Mouse (Mus musculus): Measurements from ENCODE around the gene Vamp8. TPM values are rescaled to one million over a fixed set of nuclear protein-coding genes. Genes with fewer than 3 reads are reported as not detected.
A peak's percentile ranks its signal among the peaks of the same experiment; 100 is the strongest.

Vamp8 gene
- total and polyA plus RNA-seq, 3 experiments, result 69.3 to 85.6 (median 78.8) TPM

DNA sequence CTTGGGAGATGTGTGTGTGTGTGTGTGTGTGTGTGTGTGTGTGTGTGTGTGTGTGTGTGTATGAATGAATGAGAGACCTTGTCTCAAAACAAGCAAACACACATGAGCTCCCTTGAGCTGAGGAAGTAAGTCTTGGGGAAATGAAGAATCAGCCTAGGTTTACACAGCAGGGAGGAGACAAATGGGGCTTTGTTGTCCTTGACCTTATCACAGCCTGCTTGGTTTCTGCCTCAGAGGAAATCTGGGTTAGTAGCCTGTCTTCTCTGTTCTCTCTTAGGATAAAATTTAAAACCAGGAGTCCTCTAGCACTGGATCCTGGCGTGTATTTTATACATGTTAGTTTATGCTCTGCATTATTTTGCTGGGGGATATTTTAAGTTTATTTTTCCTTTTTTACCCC, 29.3 kb upstream of the Vamp8 start:
- intact Hi-C loops (cut with DNase I), result no loop called here
- Histone ChIP-seq H3K36me3 (ENCODE audit: control insufficient read depth, insufficient read depth, low read length) (no peaks in the 10 kb centered on the region), H3K9ac (ENCODE audit: low read depth, low read length) (no peak overlapping the region), H3K79me2 (replicated peaks; ENCODE audit: control insufficient read depth, insufficient read depth, low read length) (no peaks in the 10 kb centered on the region), H3K4me1 (ENCODE audit: control insufficient read depth, insufficient read depth, low read length) (peaks cover 3% of the 10 kb centered on the region), H3K27ac (no peak overlapping the region), H3K4me3 (no peak overlapping the region), H3K27me3 (ENCODE audit: control insufficient read depth, insufficient read depth, low read length) (no peaks in the 10 kb centered on the region)
- 73% methylated on average over 1 of the region's 1 CpGs for WGBS
- no peak for TF ChIP-seq CTCF (IDR thresholded peaks at IDR 0.05)
- no peak for TF ChIP-seq POLR2A (IDR thresholded peaks at IDR 0.05; ENCODE audit: insufficient read depth, low read depth, low read length)
- TF ChIP-seq EP300 (IDR thresholded peaks at IDR 0.05; ENCODE audit: insufficient read depth, low read depth, low read length), result no peak
- DNase-seq, result no peak

DNA sequence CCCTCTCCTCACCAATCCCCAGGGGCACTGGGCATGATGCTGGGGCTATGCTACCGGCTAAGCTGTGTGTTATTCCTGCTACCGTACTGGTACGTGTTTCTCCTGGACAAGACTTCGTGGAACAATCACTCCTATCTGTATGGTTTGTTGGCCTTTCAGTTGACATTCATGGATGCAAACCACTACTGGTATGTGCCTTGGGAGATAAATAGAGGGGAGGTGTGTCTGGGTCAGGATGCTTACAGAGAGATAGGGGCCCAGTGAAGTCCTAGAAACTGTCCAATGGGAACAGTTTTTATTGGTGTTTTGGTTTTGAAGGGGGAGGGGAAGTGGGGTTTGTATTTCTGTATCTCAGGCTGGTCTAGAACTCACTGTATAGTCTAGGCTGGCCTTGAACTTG, 27.8 kb upstream of the Vamp8 start:
- no peak for DNase-seq
- Histone ChIP-seq H3K9ac (ENCODE audit: low read depth, low read length) (no peak overlapping the region), H3K79me2 (replicated peaks; ENCODE audit: control insufficient read depth, insufficient read depth, low read length) (no peaks in the 10 kb centered on the region), H3K27me3 (ENCODE audit: control insufficient read depth, insufficient read depth, low read length) (no peaks in the 10 kb centered on the region), H3K4me3 (no peak overlapping the region), H3K36me3 (ENCODE audit: control insufficient read depth, insufficient read depth, low read length) (no peaks in the 10 kb centered on the region), H3K27ac (no peak overlapping the region), H3K4me1 (ENCODE audit: control insufficient read depth, insufficient read depth, low read length) (peaks cover 3% of the 10 kb centered on the region)
- TF ChIP-seq CTCF (IDR thresholded peaks at IDR 0.05), result no peak
- no peak for TF ChIP-seq POLR2A (IDR thresholded peaks at IDR 0.05; ENCODE audit: insufficient read depth, low read depth, low read length)
- TF ChIP-seq EP300 (IDR thresholded peaks at IDR 0.05; ENCODE audit: insufficient read depth, low read depth, low read length), result no peak
- intact Hi-C loops (cut with DNase I), result no loop called here
- 74% methylated on average over 4 of the region's 4 CpGs for WGBS

DNA sequence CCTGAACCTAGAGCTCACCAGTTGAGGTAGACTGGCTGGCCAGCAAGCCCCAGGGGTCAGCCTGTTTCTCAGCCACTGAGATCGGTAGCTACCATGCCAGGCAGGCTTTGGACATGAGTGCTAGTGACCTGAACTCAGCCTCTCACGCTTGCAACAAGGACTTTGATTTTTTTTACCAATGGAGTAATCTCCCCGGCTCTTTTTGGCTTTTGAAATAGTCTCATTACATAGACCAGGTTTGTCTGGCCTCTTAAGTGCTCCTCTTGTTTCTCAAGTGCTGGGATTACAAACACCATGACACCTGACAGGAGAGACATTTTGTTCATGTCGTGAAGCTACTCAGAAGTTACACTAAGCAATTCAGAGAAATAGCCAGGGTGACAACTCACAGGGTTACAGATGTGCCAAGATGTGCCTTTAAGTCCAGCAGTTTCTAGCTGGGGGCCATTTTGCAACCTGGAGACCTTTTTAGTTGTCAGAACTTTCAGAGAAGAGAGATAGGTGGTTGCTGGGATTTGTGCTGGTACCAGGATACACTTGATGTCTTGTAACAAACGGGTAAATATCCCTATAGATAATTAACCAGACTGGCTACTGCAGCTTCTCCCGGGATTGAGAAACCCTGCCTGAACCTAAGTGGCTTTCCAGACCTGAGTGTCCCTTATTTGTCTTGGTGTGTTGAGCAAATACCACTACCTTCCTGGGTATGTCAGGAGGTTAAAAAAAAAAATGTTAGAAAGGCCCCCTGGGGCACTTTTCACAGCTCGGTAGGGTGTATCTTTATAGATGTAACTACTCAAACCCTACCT, 25.7 kb upstream of the Vamp8 start:
- DNase-seq, result no peak
- Histone ChIP-seq H3K4me3 (no peak overlapping the region), H3K27me3 (ENCODE audit: control insufficient read depth, insufficient read depth, low read length) (no peaks in the 10 kb centered on the region), H3K4me1 (ENCODE audit: control insufficient read depth, insufficient read depth, low read length) (peaks cover 3% of the 10 kb centered on the region), H3K9ac (ENCODE audit: low read depth, low read length) (no peak overlapping the region), H3K79me2 (replicated peaks; ENCODE audit: control insufficient read depth, insufficient read depth, low read length) (no peaks in the 10 kb centered on the region), H3K36me3 (ENCODE audit: control insufficient read depth, insufficient read depth, low read length) (no peaks in the 10 kb centered on the region), H3K27ac (no peak overlapping the region)
- intact Hi-C loops (cut with DNase I), result loop anchor here (2.0 kb wide), 1 partner anchor 25 kb away; no protein-coding TSS in a partner anchor
- TF ChIP-seq EP300 (IDR thresholded peaks at IDR 0.05; ENCODE audit: insufficient read depth, low read depth, low read length) (no peak), POLR2A (IDR thresholded peaks at IDR 0.05; ENCODE audit: insufficient read depth, low read depth, low read length) (no peak), CTCF (IDR thresholded peaks at IDR 0.05) (no peak)
- 72% methylated on average over 7 of the region's 7 CpGs for WGBS

DNA sequence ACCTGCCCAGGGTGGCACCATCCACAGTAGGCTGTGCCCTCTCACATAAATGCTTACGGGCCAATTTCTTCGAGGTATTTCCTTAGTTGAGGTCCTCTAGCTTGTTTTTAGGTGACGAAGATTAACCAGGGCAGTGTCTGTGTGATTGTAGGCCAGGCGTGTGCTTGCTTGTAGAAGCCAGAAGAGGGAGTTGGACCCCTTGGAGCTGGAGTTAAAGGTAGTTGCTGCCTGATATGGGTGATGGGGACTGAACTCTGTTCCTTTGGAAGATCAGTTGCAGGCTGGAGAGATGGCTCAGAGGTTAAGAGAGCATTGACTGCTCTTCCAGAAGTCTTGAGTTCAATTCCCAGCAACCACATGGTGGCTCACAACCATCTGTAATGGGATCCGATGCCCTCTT, 24.7 kb upstream of the Vamp8 start:
- WGBS, result 85% methylated on average over 5 of the region's 5 CpGs
- Histone ChIP-seq H3K4me1 (ENCODE audit: control insufficient read depth, insufficient read depth, low read length) (peaks cover 3% of the 10 kb centered on the region), H3K79me2 (replicated peaks; ENCODE audit: control insufficient read depth, insufficient read depth, low read length) (no peaks in the 10 kb centered on the region), H3K4me3 (peak overlapping the region; percentile 75; the same call in 1 of the 2 replicates), H3K36me3 (ENCODE audit: control insufficient read depth, insufficient read depth, low read length) (no peaks in the 10 kb centered on the region), H3K9ac (ENCODE audit: low read depth, low read length) (no peak overlapping the region), H3K27me3 (ENCODE audit: control insufficient read depth, insufficient read depth, low read length) (no peaks in the 10 kb centered on the region), H3K27ac (no peak overlapping the region)
- no peak for DNase-seq
- TF ChIP-seq POLR2A (IDR thresholded peaks at IDR 0.05; ENCODE audit: insufficient read depth, low read depth, low read length) (no peak), EP300 (IDR thresholded peaks at IDR 0.05; ENCODE audit: insufficient read depth, low read depth, low read length) (no peak), CTCF (IDR thresholded peaks at IDR 0.05) (no peak)
- intact Hi-C loops (cut with DNase I), result loop anchor here (2.0 kb wide), 1 partner anchor 26 kb away; no protein-coding TSS in a partner anchor

DNA sequence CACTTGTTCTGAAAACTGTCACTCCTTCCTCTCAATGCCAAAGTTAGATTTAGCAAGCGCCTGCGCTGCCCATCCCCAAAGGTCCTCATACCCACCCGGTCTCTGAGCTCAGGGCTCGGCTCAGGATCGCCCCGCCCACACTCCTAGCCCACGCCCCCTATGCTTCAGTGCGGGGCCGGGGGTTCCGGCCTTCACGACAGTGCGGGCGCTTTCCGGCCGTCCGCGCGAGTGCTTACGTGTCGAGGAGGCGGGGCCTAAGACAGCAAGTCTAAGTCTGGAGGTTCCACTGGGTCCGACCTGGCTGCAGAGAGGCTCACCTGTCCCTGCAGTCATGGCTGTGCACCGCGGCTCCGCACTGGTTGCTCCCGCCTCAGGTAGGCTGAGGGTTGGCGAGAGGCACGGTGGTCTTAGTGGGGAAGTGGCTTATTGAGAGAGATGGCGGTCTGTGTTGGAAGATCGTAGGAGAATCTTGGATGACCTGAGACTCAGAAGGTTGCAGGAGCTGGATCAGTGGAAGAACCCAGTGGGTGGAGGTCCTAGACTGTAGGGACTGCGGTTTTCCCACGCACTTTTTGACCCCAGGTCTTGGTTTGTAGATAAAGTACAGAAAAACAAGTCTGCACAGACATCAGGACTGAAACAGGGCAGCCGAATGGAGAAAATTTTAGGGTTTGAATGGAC, 23.7 kb upstream of the Vamp8 start, which contains the start of gene Ggcx:
Gene Ggcx, plus strand, starts transcription at position 233 of the 681 bp plus-strand sequence.
- H3K79me2 ChIP-seq (replicated peaks; ENCODE audit: control insufficient read depth, insufficient read depth, low read length), result no peaks in the 10 kb centered on the region
- H3K9ac ChIP-seq (ENCODE audit: low read depth, low read length), result peak within 1 kb of the TSS; percentile 98
- peak; percentile 96 to 97 for DNase-seq
- H3K27me3 ChIP-seq (ENCODE audit: control insufficient read depth, insufficient read depth, low read length), result no peaks in the 10 kb centered on the region
- H3K4me3 ChIP-seq, result peak within 1 kb of the TSS; percentile 75
- no peaks in the 10 kb centered on the region for H3K36me3 ChIP-seq (ENCODE audit: control insufficient read depth, insufficient read depth, low read length)
- WGBS, result under 1% methylated on average over 33 of the region's 33 CpGs
- intact Hi-C loops (cut with DNase I), result loop anchor here (2.0 kb wide), 1 partner anchor 27 kb away; no protein-coding TSS in a partner anchor
- peak within 1 kb of the TSS; percentile 83 for H3K27ac ChIP-seq
- peaks cover 3% of the 10 kb centered on the region for H3K4me1 ChIP-seq (ENCODE audit: control insufficient read depth, insufficient read depth, low read length)
- no peak for TF ChIP-seq CTCF (IDR thresholded peaks at IDR 0.05)
- TF ChIP-seq EP300 (IDR thresholded peaks at IDR 0.05; ENCODE audit: insufficient read depth, low read depth, low read length), result 0 out of 2 replicates have a peak, but pooled peaks have one; percentile 11
- TF ChIP-seq POLR2A (IDR thresholded peaks at IDR 0.05; ENCODE audit: insufficient read depth, low read depth, low read length), result peak; percentile 92
